Mouse (Mus musculus): ENCODE measurements at regions not wholly inside any gene's neighbourhood (a gene's known extent, or its start where the extent isn't known, plus 50 kb on each side); places are given as distances from the start of the nearest gene placed in this dataset.

GRCm38 (mm10) chrX:136321692-136322091, 51.6 kb downstream of the Bex3 start:
- no peak for DNase-seq
- intact Hi-C loops (cut with DNase I; ENCODE audit: low total_unique reads): loop anchor here (5.0 kb wide), 1 partner anchor 274 kb away; no protein-coding TSS in a partner anchor

GRCm38 (mm10) chrX:136365809-136366208, 95.8 kb downstream of the Bex3 start:
- intact Hi-C loops (cut with DNase I; ENCODE audit: low total_unique reads): no loop called here
- no peak for DNase-seq

All from gastrocnemius, postnatal 14 days (tissue).